Mouse (Mus musculus) lung, embryonic 16.5 days (tissue): Measurements from ENCODE around the gene Lhfpl2. TPM values are rescaled to one million over a fixed set of nuclear protein-coding genes. Genes with fewer than 3 reads are reported as not detected.

ENCODE experiments used
- ATAC-seq: fragments of 200-750 bp; cut with Nextera tagmentation; 2 replicates; pipeline ENCODE4 v1.8.0; 2017; ENCODE audit warnings: low read depth, mild to moderate bottlenecking, moderate library complexity
- H3K27ac ChIP-seq: fragments of 300-500 bp; sonication (generic); 2 replicates; pipeline ENCODE4 v1.5.1; 2014; ENCODE audit warnings: mild to moderate bottlenecking, control low read depth, low read length
- H3K27me3 ChIP-seq: fragments of 300-500 bp; sonication (generic); 2 replicates; pipeline ENCODE4 v1.6.1; 2014; ENCODE audit warnings: low read depth, low read length, mixed read lengths; ENCODE audit not compliant: control insufficient read depth, insufficient read depth
- H3K36me3 ChIP-seq: fragments of 300-500 bp; sonication (generic); 2 replicates; pipeline ENCODE4 v1.6.1; 2014; ENCODE audit warnings: low read length; ENCODE audit not compliant: control insufficient read depth, insufficient read depth
- H3K4me1 ChIP-seq: fragments of 300-500 bp; sonication (generic); replicated peaks from 2 replicates; pipeline ENCODE4 v1.6.1; 2014; ENCODE audit warnings: low read length, mixed read lengths; ENCODE audit not compliant: control insufficient read depth, insufficient read depth
- H3K4me2 ChIP-seq: fragments of 300-500 bp; sonication (generic); 2 replicates; pipeline ENCODE4 v1.6.1; 2014; ENCODE audit warnings: low read depth, low read length, control low read depth
- H3K4me3 ChIP-seq: fragments of 300-500 bp; sonication (generic); 2 replicates; pipeline ENCODE4 v1.5.1; 2014; ENCODE audit warnings: mild to moderate bottlenecking, low read length, control low read depth
- H3K9ac ChIP-seq: fragments of 300-500 bp; sonication (generic); 2 replicates; pipeline ENCODE4 v1.6.1; 2014; ENCODE audit warnings: low read length, control low read depth
- H3K9me3 ChIP-seq: fragments of 300-500 bp; sonication (generic); 2 replicates; pipeline ENCODE4 v1.6.1; 2016; ENCODE audit warnings: low read length; ENCODE audit not compliant: control insufficient read depth
- WGBS: fragments of 180-500 bp; shearing (Covaris S2); extraction: QIAGEN DNeasy Blood & Tissue Kit; methylation state at CpG from one replicate; pipeline ENCODE4 v1.1.7; 2014; 5-methylcytosine and 5-hydroxymethylcytosine counted together
- polyA plus RNA-seq: library from polyadenylated mRNA; unstranded; fragments of >200 nt; fragmentation: Nextera tagmentation; extraction: Ambion mirVana; gene quantifications from 2 replicates; pipeline ENCODE4 v1.2.1, GENCODE M21; 2015

The Lhfpl2 gene
- polyA plus RNA-seq, 1 experiment from 2014 or later, result 54.1 TPM

DNA sequence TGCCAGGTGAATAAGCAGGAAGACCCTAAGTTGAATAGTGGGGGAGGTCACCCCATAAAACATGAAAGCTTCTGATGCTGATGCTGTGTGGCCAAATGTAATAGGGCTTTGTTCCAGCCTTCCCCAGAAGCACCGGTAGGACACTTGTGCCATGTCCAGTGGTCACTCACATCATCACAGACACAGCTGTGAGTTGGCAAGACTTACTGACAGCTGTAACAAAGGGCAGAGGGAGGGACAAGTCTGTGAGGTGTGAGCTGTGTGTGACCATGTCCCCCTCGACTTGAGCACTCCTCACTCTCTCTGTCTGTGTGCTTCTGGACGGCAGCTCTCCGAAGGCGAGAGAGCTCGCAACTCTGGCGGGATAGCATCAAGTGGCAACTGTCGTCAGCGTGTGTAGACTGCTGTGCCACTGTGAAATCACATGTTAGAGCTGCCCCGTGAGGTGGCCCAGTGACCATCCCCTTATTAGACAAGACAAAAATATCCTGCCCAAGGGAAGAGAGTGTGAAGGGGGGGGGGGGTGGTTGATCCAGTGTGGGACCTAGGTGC lies 43.5 kb downstream of the Lhfpl2 start:
- Histone ChIP-seq H3K36me3 (no peaks in the 10 kb centered on the region), H3K27me3 (no peaks in the 10 kb centered on the region), H3K4me1 (peaks cover 47% of the 10 kb centered on the region), H3K27ac (no peak overlapping the region), H3K4me2 (no peak overlapping the region), H3K4me3 (no peak overlapping the region), H3K9me3 (no peaks in the 10 kb centered on the region), H3K9ac (no peak overlapping the region)
- ATAC-seq, result no peak; the same call in 1 of the 2 replicates
- 77% methylated on average over 10 of the region's 10 CpGs for WGBS

DNA sequence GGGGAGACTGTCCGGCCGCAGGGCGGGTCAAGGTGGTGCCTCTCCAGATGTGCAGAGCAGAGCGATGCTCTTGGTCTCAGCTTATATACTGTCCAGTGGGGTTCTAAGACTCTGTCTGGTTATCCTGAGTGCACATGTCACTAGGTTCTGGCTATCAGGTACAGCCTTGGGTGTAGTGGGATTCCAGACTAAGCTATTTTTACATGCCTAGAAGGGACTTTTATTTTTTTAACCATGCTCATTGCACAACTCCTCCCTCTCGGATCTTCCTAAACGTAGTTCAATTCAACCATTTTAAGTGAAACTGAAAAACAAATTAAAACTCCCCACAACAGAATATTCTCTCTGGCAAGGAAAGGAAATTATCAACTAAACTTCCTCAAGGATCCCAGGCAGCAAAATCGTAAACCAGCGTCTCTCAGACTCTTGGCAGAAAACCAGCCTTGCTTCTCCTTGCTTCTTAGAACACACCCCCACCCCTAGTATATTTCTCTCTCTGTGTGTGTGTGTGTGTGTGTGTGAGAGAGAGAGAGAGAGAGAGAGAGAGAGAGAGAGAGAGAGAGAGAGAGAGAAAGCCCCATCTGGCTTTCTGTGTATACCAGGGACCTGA lies 47.4 kb downstream of the Lhfpl2 start:
- Histone ChIP-seq H3K9ac (no peak overlapping the region), H3K4me1 (peaks cover 26% of the 10 kb centered on the region), H3K27me3 (no peaks in the 10 kb centered on the region), H3K4me3 (no peak overlapping the region), H3K27ac (peak overlapping the region; percentile 23), H3K36me3 (no peaks in the 10 kb centered on the region; the same call in 1 of the 2 replicates), H3K4me2 (no peak overlapping the region), H3K9me3 (no peaks in the 10 kb centered on the region)
- peak; percentile 37; the same call in 1 of the 2 replicates for ATAC-seq
- WGBS, result 49% methylated on average over 8 of the region's 8 CpGs

DNA sequence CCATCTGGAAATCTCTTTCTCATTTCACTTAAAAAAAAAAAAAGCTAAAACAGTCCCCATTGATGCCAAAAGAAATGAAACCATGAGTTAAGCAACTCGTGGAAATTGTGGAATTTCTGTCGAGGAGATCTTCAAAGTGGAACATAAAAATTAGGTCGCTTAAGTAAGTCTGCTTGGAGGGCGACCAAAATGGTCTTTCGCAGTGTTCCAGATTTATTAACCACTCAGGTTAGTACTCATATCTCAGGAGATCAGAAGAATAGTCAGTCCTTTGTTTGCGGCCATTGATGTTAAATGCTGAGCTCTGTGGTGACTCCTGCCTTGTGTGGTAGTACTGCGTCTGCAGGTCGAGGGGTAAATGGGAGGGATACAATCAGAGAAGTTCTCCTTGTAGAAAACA lies 48.8 kb downstream of the Lhfpl2 start:
- Histone ChIP-seq H3K36me3 (peaks cover 3% of the 10 kb centered on the region), H3K4me1 (peaks cover 21% of the 10 kb centered on the region), H3K4me2 (no peak overlapping the region), H3K27ac (peak overlapping the region; percentile 16; the same call in 1 of the 2 replicates), H3K9me3 (no peaks in the 10 kb centered on the region), H3K27me3 (no peaks in the 10 kb centered on the region), H3K9ac (no peak overlapping the region), H3K4me3 (no peak overlapping the region)
- 63% methylated on average over 8 of the region's 8 CpGs for WGBS
- no peak for ATAC-seq

DNA sequence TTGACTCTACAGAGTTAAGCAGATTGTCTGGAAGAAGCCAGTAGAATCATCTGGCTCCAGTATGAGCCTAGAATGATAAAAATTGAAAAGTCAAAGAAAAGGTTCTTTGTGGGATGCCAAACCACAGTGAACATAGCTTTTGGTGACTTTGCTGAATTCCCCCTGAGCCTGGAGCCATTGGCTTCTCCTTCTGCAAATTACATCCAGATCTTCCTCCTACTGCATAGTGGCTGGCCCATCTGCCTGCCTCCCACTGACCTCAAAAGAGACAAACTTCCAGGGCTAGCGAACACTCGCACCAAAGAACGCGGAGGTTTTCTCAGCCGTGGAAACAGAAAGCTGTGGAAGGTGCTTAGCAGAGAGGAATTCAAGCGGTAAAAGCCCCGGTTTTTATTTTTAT lies 49.4 kb downstream of the Lhfpl2 start:
- peaks cover 21% of the 10 kb centered on the region for H3K4me1 ChIP-seq
- H3K27me3 ChIP-seq, result no peaks in the 10 kb centered on the region
- H3K27ac ChIP-seq, result no peak overlapping the region; the same call in 1 of the 2 replicates
- H3K4me3 ChIP-seq, result no peak overlapping the region
- peaks cover 3% of the 10 kb centered on the region for H3K36me3 ChIP-seq
- H3K9ac ChIP-seq, result no peak overlapping the region
- WGBS, result 89% methylated on average over 7 of the region's 7 CpGs
- no peaks in the 10 kb centered on the region for H3K9me3 ChIP-seq
- ATAC-seq, result no peak
- H3K4me2 ChIP-seq, result no peak overlapping the region

DNA sequence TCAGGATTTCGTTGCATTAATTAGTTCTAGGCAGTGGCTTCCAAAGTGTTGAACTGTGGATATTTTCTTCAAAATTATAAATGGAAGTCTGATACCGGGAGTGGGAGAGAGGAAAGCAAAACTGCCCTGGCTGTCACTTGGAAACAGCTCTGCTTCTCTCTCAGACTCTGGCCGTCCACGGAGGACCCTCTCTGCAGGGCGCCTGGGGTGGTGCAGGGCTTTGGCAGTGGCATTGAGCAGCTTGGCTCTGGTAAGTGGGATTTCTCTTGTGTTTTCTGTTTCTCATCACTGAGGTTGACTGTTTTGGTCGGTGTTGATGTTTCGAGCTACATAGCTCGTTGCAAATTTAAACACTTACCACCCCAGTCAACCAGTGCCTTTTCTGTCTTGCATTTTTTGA lies 53.0 kb downstream of the Lhfpl2 start:
- no peak for ATAC-seq

DNA sequence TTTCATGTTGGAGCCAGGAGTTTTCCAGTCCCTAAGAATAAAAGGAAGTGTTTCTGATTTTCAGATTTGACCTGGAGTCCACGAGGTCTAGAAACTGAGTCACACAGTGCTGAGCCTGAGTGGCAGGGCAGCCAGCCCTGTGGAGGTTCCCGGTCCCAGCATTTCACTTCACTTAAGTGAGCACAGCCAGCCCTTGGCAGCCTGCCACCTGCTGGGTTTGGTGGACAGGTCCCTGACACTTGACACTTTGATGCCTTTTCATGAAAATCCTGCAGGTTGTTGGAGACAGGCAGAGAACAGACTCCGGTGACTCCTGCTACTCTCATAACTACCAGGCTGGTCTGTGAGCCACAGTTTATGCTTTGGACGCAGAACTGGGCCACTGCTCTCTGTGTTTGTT lies 57.9 kb downstream of the Lhfpl2 start:
- ATAC-seq, result 0 out of 2 replicates have a peak, but pooled peaks have one; percentile 30
- Histone ChIP-seq H3K27me3 (no peaks in the 10 kb centered on the region), H3K4me1 (peaks cover 17% of the 10 kb centered on the region), H3K27ac (no peak overlapping the region; the same call in 1 of the 2 replicates), H3K4me2 (no peak overlapping the region), H3K4me3 (no peak overlapping the region), H3K9me3 (peaks cover 2% of the 10 kb centered on the region; the same call in 1 of the 2 replicates), H3K36me3 (peaks cover 11% of the 10 kb centered on the region), H3K9ac (no peak overlapping the region)
- 40% methylated on average over 4 of the region's 4 CpGs for WGBS

More for the DNA sequence above, 53.0 kb downstream of the Lhfpl2 start:
- Histone ChIP-seq H3K4me1 (peaks cover 11% of the 10 kb centered on the region), H3K9me3 (no peaks in the 10 kb centered on the region), H3K27me3 (no peaks in the 10 kb centered on the region), H3K4me2 (no peak overlapping the region), H3K9ac (no peak overlapping the region), H3K36me3 (peaks cover 3% of the 10 kb centered on the region), H3K4me3 (no peak overlapping the region), H3K27ac (no peak overlapping the region)
- 84% methylated on average over 8 of the region's 8 CpGs for WGBS

DNA sequence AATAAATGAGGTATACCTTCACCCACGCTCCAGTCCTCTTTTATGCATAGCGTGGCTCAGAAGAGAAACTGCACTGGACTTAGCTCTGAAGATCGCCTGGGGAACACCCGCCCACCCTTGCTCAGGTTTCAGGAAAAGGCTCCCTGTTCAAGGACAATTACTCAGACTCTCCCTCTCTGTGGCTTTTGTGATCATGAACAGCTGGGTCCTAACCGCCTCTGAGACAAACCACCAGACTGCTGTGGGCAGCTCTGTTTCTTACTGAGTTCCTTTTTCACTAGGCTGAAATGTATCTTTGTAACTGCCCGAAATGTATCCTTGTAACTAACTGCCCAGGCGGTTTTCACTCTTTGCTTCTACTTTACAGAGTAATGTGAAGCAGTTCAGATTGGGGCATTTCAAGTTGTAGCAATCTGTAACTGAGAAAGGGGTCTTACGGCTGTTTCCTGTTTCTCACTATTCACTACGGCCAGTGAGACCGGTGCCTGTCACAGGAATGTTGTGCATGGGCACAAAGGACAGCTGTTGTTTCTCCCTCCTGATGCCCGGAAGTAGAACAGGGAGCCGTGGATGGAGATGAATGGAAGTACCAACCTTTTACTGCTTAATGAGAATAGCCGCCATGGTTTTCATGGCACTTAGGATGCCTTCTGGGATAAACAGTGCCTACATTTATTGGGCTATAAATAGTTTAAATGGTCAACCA lies 59.3 kb downstream of the Lhfpl2 start:
- Histone ChIP-seq H3K27ac (peak overlapping the region; percentile 32), H3K4me2 (no peak overlapping the region; the same call in 1 of the 2 replicates), H3K4me1 (peaks cover 18% of the 10 kb centered on the region), H3K9ac (no peak overlapping the region), H3K27me3 (no peaks in the 10 kb centered on the region), H3K9me3 (peaks cover 2% of the 10 kb centered on the region; the same call in 1 of the 2 replicates), H3K36me3 (peaks cover 11% of the 10 kb centered on the region), H3K4me3 (no peak overlapping the region)
- peak; percentile 51 for ATAC-seq
- 55% methylated on average over 13 of the region's 13 CpGs for WGBS

DNA sequence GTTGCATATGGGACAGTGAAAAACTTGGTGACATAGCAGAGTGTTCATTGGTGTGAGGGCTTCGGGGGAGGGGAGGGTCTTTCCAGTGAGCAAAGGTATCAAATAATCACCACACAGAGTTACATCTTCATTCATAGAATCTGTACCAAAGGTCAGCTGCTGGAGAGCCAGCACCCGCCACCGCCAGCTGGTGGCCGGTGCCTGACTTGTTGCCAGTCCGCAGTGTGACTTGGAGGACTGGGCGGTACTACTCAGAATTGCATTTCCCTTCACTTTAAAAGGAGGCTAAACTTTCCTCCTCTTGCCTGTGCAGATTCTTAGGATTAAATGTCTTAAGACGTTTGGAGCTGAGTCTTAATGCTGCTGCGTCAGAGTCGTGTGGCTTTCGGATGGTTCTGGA lies 59.9 kb downstream of the Lhfpl2 start:
- Histone ChIP-seq H3K4me3 (no peak overlapping the region), H3K4me1 (peaks cover 20% of the 10 kb centered on the region), H3K4me2 (no peak overlapping the region), H3K36me3 (peaks cover 11% of the 10 kb centered on the region), H3K9me3 (peaks cover 2% of the 10 kb centered on the region; the same call in 1 of the 2 replicates), H3K9ac (no peak overlapping the region), H3K27me3 (no peaks in the 10 kb centered on the region), H3K27ac (no peak overlapping the region)
- WGBS, result 93% methylated on average over 10 of the region's 10 CpGs
- ATAC-seq, result no peak

DNA sequence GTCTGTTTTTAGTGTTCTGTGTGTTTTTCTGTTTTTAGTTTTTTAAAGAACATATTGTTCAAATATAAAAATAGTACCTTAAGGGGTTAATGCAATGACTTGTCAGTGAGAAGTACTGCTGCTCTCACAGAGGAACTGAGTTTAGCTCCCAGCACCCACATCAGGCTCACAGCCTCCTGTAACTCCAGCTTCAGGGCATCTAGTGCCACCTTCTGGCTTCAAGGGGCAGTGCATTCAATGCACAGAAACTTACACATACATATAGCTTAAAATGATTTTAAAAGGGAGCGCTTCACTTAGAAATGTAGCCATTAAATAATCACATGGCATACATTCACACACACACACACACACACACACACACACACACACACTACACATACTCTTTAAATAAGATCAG lies 60.5 kb downstream of the Lhfpl2 start:
- Histone ChIP-seq H3K27ac (no peak overlapping the region), H3K4me1 (peaks cover 20% of the 10 kb centered on the region), H3K36me3 (peaks cover 11% of the 10 kb centered on the region), H3K4me3 (no peak overlapping the region), H3K9ac (no peak overlapping the region), H3K9me3 (peaks cover 2% of the 10 kb centered on the region; the same call in 1 of the 2 replicates), H3K4me2 (no peak overlapping the region), H3K27me3 (no peaks in the 10 kb centered on the region)
- no peak for ATAC-seq
- WGBS, result 100% methylated on average over 1 of the region's 1 CpGs
